ENCODE assay signal across 14 mouse cellular contexts in the genomic region with DNA sequence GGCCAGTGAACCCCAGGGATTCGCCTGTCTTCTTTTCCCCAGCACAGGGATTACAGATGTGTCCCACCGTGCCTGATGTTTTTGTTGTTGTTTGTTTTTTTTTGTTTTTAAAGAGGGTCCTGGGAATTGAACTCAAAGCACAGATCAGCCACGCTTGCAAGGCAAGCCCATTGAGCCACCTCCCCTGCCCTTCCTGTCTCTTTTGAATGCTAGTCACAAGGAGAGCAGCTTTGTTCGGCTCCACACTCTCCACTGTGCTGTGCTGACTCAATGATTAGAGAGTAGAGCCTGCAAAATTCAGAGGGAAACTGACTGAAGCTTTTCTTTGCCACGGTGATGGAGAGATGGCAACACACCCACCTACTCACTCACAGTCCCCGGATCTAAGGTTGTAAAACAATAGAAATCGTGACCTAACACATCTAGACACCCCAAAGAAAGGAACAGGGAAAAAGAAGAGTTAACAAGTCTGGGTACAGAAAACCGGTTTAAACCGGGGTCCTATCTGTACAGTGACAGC.
DNase-seq lines count a peak whose midpoint lies in the region; ATAC-seq and TF ChIP-seq lines count a peak whose summit lies in the region.
"Had no signal": no experiment of that assay in that cellular context is flagged by ENCODE, and none has a peak within 500 bp of the region (broad histone marks: within the 10 kb centered on the region; RNA-seq: fewer than 3 reads in every experiment).

No protein-coding gene starts in this region.

- H3K27ac ChIP-seq in forebrain, embryonic 13.5 days, result no peak overlapping the region
- no peak overlapping the region for H3K27ac ChIP-seq in forebrain, embryonic 11.5 days (ENCODE audit: low read depth, low read length)
- peak overlapping the region; percentile 52; the same call in 1 of the 2 replicates for H3K27ac ChIP-seq in heart, embryonic 10.5 days
- H3K27ac ChIP-seq in kidney, postnatal 0 days, result peak overlapping the region; percentile 36
- no peak overlapping the region for H3K27ac ChIP-seq in limb, embryonic 10.5 days
- H3K27ac ChIP-seq: liver, embryonic 12.5 days; midbrain, embryonic 13.5 days; neural tube, embryonic 13.5 days had no signal

- DNase-seq in forebrain, embryonic 11.5 days (ENCODE audit: low spot score), result no peak
- DNase-seq in heart, embryonic 10.5 days (ENCODE audit: low spot score), result peak; percentile 61
- no peak for DNase-seq in heart, postnatal 4 days
- DNase-seq in kidney, postnatal 0 days (ENCODE audit: low spot score), result no peak
- DNase-seq in kidney, postnatal 4 days, result no peak
- peak; percentile 10 for DNase-seq in limb, embryonic 10.5 days (ENCODE audit: low spot score)
- DNase-seq: cerebellum, postnatal 36 days; gastrocnemius, postnatal 14 days; right cerebral cortex, adult 18-20 months had no signal

- ATAC-seq in forebrain, embryonic 13.5 days, result peak; percentile 48; the same call in 1 of the 2 replicates
- no peak for ATAC-seq in forebrain, embryonic 11.5 days (replicated peaks; ENCODE audit: low FRiP score)
- no peak for ATAC-seq in kidney, postnatal 0 days (replicated peaks; ENCODE audit: low FRiP score, low read depth)
- no peak for ATAC-seq in monocyte, adult 5-6 weeks (replicated peaks; ENCODE audit: insufficient number of reproducible peaks, low FRiP score, low TSS enrichment, poor library complexity, severe bottlenecking)
- ATAC-seq: liver, embryonic 12.5 days; midbrain, embryonic 13.5 days had no signal

- no peak for TF ChIP-seq CTCF in kidney, postnatal 0 days (IDR thresholded peaks at IDR 0.05; ENCODE audit: low read depth)

- H3K9me3 ChIP-seq in forebrain, embryonic 13.5 days (replicated peaks), result no peaks in the 10 kb centered on the region
- H3K9me3 ChIP-seq in forebrain, embryonic 11.5 days (ENCODE audit: control insufficient read depth, low read length), result no peaks in the 10 kb centered on the region
- H3K9me3 ChIP-seq in heart, embryonic 10.5 days, result no peaks in the 10 kb centered on the region
- H3K9me3 ChIP-seq in kidney, postnatal 0 days (replicated peaks; ENCODE audit: low read length), result no peaks in the 10 kb centered on the region
- no peaks in the 10 kb centered on the region for H3K9me3 ChIP-seq in limb, embryonic 10.5 days (replicated peaks)
- H3K9me3 ChIP-seq: liver, embryonic 12.5 days; midbrain, embryonic 13.5 days; neural tube, embryonic 13.5 days had no signal

- H3K9ac ChIP-seq in forebrain, embryonic 13.5 days, result no peak overlapping the region
- no peak overlapping the region for H3K9ac ChIP-seq in forebrain, embryonic 11.5 days (ENCODE audit: low read length)
- H3K9ac ChIP-seq in kidney, postnatal 0 days (ENCODE audit: low read depth, low read length), result no peak overlapping the region
- H3K9ac ChIP-seq: liver, embryonic 12.5 days; midbrain, embryonic 13.5 days; neural tube, embryonic 13.5 days had no signal

- no peak overlapping the region for H3K4me3 ChIP-seq in forebrain, embryonic 13.5 days
- H3K4me3 ChIP-seq in forebrain, embryonic 11.5 days (ENCODE audit: low read depth, low read length), result no peak overlapping the region
- H3K4me3 ChIP-seq in heart, embryonic 10.5 days, result no peak overlapping the region
- H3K4me3 ChIP-seq in kidney, postnatal 0 days (replicated peaks; ENCODE audit: low read depth, low read length), result no peak overlapping the region
- H3K4me3 ChIP-seq in limb, embryonic 10.5 days, result no peak overlapping the region
- H3K4me3 ChIP-seq: liver, embryonic 12.5 days; midbrain, embryonic 13.5 days; neural tube, embryonic 13.5 days had no signal

- H3K36me3 ChIP-seq in forebrain, embryonic 13.5 days (ENCODE audit: poor library complexity, severe bottlenecking), result no peaks in the 10 kb centered on the region
- H3K36me3 ChIP-seq in forebrain, embryonic 11.5 days (ENCODE audit: control insufficient read depth, insufficient read depth, low read length), result no peaks in the 10 kb centered on the region
- H3K36me3 ChIP-seq in heart, embryonic 10.5 days, result no peaks in the 10 kb centered on the region
- no peaks in the 10 kb centered on the region for H3K36me3 ChIP-seq in kidney, postnatal 0 days (ENCODE audit: insufficient read depth, low read length)
- no peaks in the 10 kb centered on the region for H3K36me3 ChIP-seq in limb, embryonic 10.5 days
- H3K36me3 ChIP-seq: liver, embryonic 12.5 days; midbrain, embryonic 13.5 days; neural tube, embryonic 13.5 days had no signal

- no peaks in the 10 kb centered on the region for H3K27me3 ChIP-seq in forebrain, embryonic 13.5 days
- H3K27me3 ChIP-seq in forebrain, embryonic 11.5 days (ENCODE audit: control insufficient read depth, insufficient read depth, low read length), result no peaks in the 10 kb centered on the region
- H3K27me3 ChIP-seq in heart, embryonic 10.5 days (ENCODE audit: insufficient read depth, poor library complexity, severe bottlenecking), result no peaks in the 10 kb centered on the region
- no peaks in the 10 kb centered on the region for H3K27me3 ChIP-seq in kidney, postnatal 0 days (ENCODE audit: insufficient read depth, low read length)
- no peaks in the 10 kb centered on the region for H3K27me3 ChIP-seq in limb, embryonic 10.5 days (ENCODE audit: low read depth, poor library complexity, severe bottlenecking)
- H3K27me3 ChIP-seq: liver, embryonic 12.5 days; midbrain, embryonic 13.5 days; neural tube, embryonic 13.5 days had no signal

- H3K4me1 ChIP-seq in forebrain, embryonic 13.5 days, result no peaks in the 10 kb centered on the region
- no peaks in the 10 kb centered on the region for H3K4me1 ChIP-seq in forebrain, embryonic 11.5 days (replicated peaks; ENCODE audit: control insufficient read depth, insufficient read depth, low read length)
- peaks cover 19% of the 10 kb centered on the region for H3K4me1 ChIP-seq in heart, embryonic 10.5 days
- no peaks in the 10 kb centered on the region for H3K4me1 ChIP-seq in kidney, postnatal 0 days (replicated peaks; ENCODE audit: insufficient read depth, low read length)
- no peaks in the 10 kb centered on the region for H3K4me1 ChIP-seq in limb, embryonic 10.5 days
- H3K4me1 ChIP-seq: midbrain, embryonic 13.5 days had no signal

- H3K4me2 ChIP-seq in forebrain, embryonic 13.5 days, result no peak overlapping the region
- no peak overlapping the region for H3K4me2 ChIP-seq in forebrain, embryonic 11.5 days (ENCODE audit: low read depth, low read length, severe bottlenecking)
- H3K4me2 ChIP-seq in kidney, postnatal 0 days (ENCODE audit: low read length), result no peak overlapping the region
- H3K4me2 ChIP-seq: liver, embryonic 12.5 days; midbrain, embryonic 13.5 days; neural tube, embryonic 13.5 days had no signal

- 65% methylated on average over 9 of the region's 9 CpGs for WGBS in forebrain, embryonic 13.5 days
- WGBS in forebrain, embryonic 11.5 days, result 73% methylated on average over 9 of the region's 9 CpGs
- WGBS in heart, embryonic 10.5 days, result 74% methylated on average over 9 of the region's 9 CpGs
- WGBS in kidney, postnatal 0 days, result 70% methylated on average over 9 of the region's 9 CpGs
- 82% methylated on average over 9 of the region's 9 CpGs for WGBS in limb, embryonic 10.5 days

Comparison
In these comparisons a context has a peak if more than half of its experiments do, and no peak if none do; other contexts are left out.
1. DNase-seq: peak in heart, embryonic 10.5 days (single experiment) and limb, embryonic 10.5 days (single experiment); none in forebrain, embryonic 11.5 days (single experiment), heart, postnatal 4 days (single experiment), kidney, postnatal 0 days (single experiment) and kidney, postnatal 4 days (0 of 2).
2. H3K27ac ChIP-seq: peak in heart, embryonic 10.5 days (single experiment) and kidney, postnatal 0 days (single experiment); none in forebrain, embryonic 13.5 days (single experiment), forebrain, embryonic 11.5 days (single experiment) and limb, embryonic 10.5 days (single experiment).